Mouse (Mus musculus) kidney, adult 2 months (tissue): Measurements from ENCODE around the gene Ttf1. TPM values are rescaled to one million over a fixed set of nuclear protein-coding genes. Genes with fewer than 3 reads are reported as not detected.
"Not testable (repeated sequence)": the region's sequence is repeated elsewhere in the genome, so short reads cannot be mapped to it uniquely, and the experiment has no call there.

Source experiments
- DNase-seq: peaks from one replicate; pipeline ENCODE4 v3.0.0; 2021
- H3K27ac ChIP-seq: fragments of 200-500 bp; 2 replicates; pipeline ENCODE4 v1.5.1; 2012; ENCODE audit warnings: low read depth, low read length, control low read depth, inconsistent platforms; ENCODE audit not compliant: insufficient read depth
- H3K27me3 ChIP-seq: fragments of 200-500 bp; replicated peaks from 2 replicates; pipeline ENCODE4 v1.6.1; 2012; ENCODE audit warnings: mild to moderate bottlenecking, moderate library complexity, low read length, inconsistent platforms; ENCODE audit not compliant: control insufficient read depth, insufficient read depth
- H3K36me3 ChIP-seq: fragments of 200-500 bp; 2 replicates; pipeline ENCODE4 v1.6.1; 2012; ENCODE audit warnings: mild to moderate bottlenecking, moderate library complexity, low read length, inconsistent platforms; ENCODE audit not compliant: control insufficient read depth, insufficient read depth
- H3K4me1 ChIP-seq: fragments of 200-500 bp; 2 replicates; pipeline ENCODE4 v1.6.1; 2011; ENCODE audit warnings: low read length; ENCODE audit not compliant: control insufficient read depth, insufficient read depth
- H3K4me3 ChIP-seq: fragments of 200-500 bp; 2 replicates; pipeline ENCODE4 v1.5.1; 2011; ENCODE audit warnings: mild to moderate bottlenecking, low read depth, low read length, control low read depth; ENCODE audit not compliant: insufficient read depth
- CTCF ChIP-seq: fragments of 200-500 bp; conservative IDR thresholded peaks from 2 replicates; pipeline ENCODE4 v1.5.1; 2011; ENCODE audit warnings: low read depth, mild to moderate bottlenecking, control low read depth, low read length, moderate library complexity, mixed read lengths; ENCODE audit not compliant: insufficient read depth, insufficient read length
- POLR2A ChIP-seq: fragments of 200-500 bp; IDR thresholded peaks from one replicate; pipeline ENCODE4 v1.6.1; 2011; ENCODE audit warnings: low read depth, low read length, control low read depth
- WGBS: fragments of 180-500 bp; shearing (Covaris S2); methylation state at CpG from one replicate; pipeline ENCODE4 v1.1.7; 2018; 5-methylcytosine and 5-hydroxymethylcytosine counted together
- polyA plus RNA-seq: library from polyadenylated mRNA; depleted of rRNA; stranded (reverse); fragments of >200 nt; gene quantifications from 2 replicates; pipeline ENCODE4 v1.2.3, GENCODE M21; 2012

Ttf1 gene
- polyA plus RNA-seq, 1 experiment: 5.6 TPM

DNA sequence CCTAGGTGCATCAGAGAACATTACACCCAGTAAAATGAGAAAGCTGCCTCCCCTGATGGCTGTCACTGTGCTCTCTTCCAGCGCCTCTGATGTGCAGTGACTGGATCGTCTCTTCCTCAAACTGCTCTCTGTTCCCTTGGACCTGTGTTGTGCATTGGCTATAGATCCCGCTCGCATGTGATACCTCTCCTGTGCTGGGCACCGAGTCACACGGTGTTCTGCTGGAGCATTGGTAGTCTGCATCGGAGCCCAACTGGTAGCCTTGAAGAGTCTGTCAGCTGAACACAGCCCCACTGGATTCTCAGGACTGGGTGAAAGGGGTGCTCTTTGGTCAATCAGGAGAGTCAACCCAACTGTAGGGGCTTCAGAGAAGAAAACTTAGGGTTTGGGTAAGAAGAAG lies 26.0 kb downstream of the Ttf1 start:
- Histone ChIP-seq H3K27me3 (no peaks in the 10 kb centered on the region), H3K4me1 (no peaks in the 10 kb centered on the region), H3K27ac (no peak overlapping the region), H3K36me3 (no peaks in the 10 kb centered on the region; the same call in 1 of the 2 replicates), H3K4me3 (no peak overlapping the region)
- TF ChIP-seq CTCF (no peak), POLR2A (no peak)
- 94% methylated on average over 7 of the region's 7 CpGs for WGBS
- no peak for DNase-seq

- not testable (repeated sequence) for H3K36me3 ChIP-seq, DNase-seq, H3K27ac ChIP-seq, H3K27me3 ChIP-seq, H3K4me1 ChIP-seq, H3K4me3 ChIP-seq
- 81% methylated on average over 6 of the region's 6 CpGs for WGBS
Observed at GRCm38 (mm10) chr2:29089276-29089675, 29.2 kb downstream of the Ttf1 start.

DNA sequence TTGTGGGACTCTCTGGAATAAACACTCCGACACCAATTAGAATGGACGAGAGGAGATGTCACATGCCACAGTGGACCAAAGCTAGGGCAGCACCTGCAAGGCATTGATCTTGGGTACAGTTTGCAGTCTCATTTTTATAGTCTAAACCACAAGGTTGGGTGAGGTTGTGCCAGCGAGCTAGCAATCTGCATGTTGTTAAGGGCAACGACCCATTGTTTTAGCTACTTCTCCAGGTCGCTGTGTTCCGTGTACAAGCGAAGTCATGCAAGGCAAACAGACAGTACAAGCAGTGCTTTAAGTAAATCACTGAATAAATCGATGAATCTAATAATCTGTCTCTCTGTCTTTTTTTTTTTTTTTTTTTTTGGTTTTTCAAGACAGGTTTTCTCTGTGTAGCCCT lies 35.6 kb downstream of the Ttf1 start:
- no peak overlapping the region for H3K4me3 ChIP-seq
- 81% methylated on average over 8 of the region's 8 CpGs for WGBS

DNA sequence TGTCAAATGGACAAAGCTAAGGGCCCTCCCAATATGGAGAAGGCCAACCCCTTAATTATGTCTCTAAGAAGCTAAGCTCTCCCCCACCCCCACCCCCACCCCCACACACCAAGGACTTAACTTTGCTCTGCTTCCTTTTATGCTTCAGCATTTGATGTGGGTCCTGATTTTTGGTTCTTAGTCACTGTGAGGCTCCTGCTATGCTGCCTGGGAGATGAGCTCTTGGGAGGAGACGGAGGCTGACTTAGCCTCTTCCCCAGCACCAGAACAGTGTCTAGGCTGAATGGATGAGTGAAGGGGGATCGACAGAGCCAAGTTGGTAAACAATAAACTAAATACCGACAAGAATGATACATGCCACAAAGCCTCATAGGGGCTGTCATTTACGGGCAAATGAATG lies 36.7 kb downstream of the Ttf1 start:
- Histone ChIP-seq H3K27ac (no peak overlapping the region), H3K4me3 (no peak overlapping the region), H3K4me1 (no peaks in the 10 kb centered on the region), H3K36me3 (no peaks in the 10 kb centered on the region), H3K27me3 (no peaks in the 10 kb centered on the region)
- DNase-seq: no peak
- WGBS: 77% methylated on average over 4 of the region's 4 CpGs
- TF ChIP-seq CTCF (no peak), POLR2A (no peak)

More for the DNA sequence above, 35.6 kb downstream of the Ttf1 start:
- no peaks in the 10 kb centered on the region for H3K27me3 ChIP-seq
- H3K4me1 ChIP-seq: no peaks in the 10 kb centered on the region
- TF ChIP-seq CTCF (no peak), POLR2A (no peak)
- H3K36me3 ChIP-seq: no peaks in the 10 kb centered on the region
- DNase-seq: no peak
- no peak overlapping the region for H3K27ac ChIP-seq

GRCm38 (mm10) chr2:29097465-29097864 lies 37.4 kb downstream of the Ttf1 start:
- 79% methylated on average over 3 of the region's 3 CpGs for WGBS
- no peak overlapping the region for H3K4me3 ChIP-seq
- no peak overlapping the region for H3K27ac ChIP-seq
- TF ChIP-seq CTCF: no peak
- H3K27me3 ChIP-seq: no peaks in the 10 kb centered on the region
- no peaks in the 10 kb centered on the region for H3K4me1 ChIP-seq
- no peak for DNase-seq
- H3K36me3 ChIP-seq: no peaks in the 10 kb centered on the region

GRCm38 (mm10) chr2:29097955-29098354 lies 37.9 kb downstream of the Ttf1 start:
- H3K27ac ChIP-seq, H3K36me3 ChIP-seq, H3K27me3 ChIP-seq, H3K4me3 ChIP-seq, H3K4me1 ChIP-seq, DNase-seq: not testable (repeated sequence)
- 92% methylated on average over 5 of the region's 5 CpGs for WGBS

DNA sequence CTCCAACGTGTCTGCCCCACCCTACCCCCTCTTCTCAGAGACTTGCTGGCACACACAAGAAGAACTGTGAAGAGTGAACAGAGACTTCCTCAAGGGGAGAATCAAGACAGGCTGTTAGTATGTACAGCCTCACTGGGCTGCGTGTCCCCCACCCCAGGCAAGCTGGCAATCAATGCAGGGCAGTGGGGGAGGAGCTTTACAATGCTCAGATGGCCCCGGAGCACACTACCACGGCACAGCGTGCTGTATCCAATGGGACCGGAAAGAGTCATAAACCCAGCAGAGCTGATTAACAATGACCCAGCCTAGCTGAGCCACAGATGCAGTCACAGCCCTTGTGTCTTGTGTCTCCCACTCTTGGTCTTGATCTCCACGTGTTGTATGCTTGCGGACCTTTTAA lies 38.7 kb downstream of the Ttf1 start:
- no peak overlapping the region for H3K4me3 ChIP-seq
- WGBS: 37% methylated on average over 8 of the region's 8 CpGs
- no peak overlapping the region for H3K27ac ChIP-seq
- H3K27me3 ChIP-seq: no peaks in the 10 kb centered on the region
- no peak for TF ChIP-seq CTCF
- no peak for DNase-seq
- no peaks in the 10 kb centered on the region for H3K4me1 ChIP-seq
- H3K36me3 ChIP-seq: no peaks in the 10 kb centered on the region

DNA sequence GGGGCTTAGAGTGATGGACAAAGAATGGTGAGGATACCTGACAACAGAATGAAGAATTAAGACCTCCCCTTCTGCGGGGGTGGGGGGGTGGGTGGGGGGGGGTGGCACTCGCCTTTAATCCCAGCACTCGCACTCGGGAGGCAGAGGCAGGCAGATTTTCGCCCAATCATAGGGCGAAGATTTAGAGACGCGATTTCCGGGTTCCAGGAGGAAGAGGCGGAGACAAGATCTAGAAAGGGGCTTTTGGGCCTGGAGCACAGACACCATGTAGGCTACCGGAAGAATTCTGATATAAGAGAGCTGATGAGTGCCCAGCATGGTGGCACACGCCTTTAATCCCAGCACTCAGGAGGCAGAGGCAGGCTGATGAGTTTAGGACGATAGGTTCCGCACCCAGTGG lies 39.6 kb downstream of the Ttf1 start:
- H3K4me1 ChIP-seq: no peaks in the 10 kb centered on the region
- no peak overlapping the region for H3K27ac ChIP-seq
- WGBS: 88% methylated on average over 14 of the region's 14 CpGs
- H3K27me3 ChIP-seq: no peaks in the 10 kb centered on the region
- no peak for DNase-seq
- TF ChIP-seq CTCF (no peak), POLR2A (no peak)
- no peaks in the 10 kb centered on the region for H3K36me3 ChIP-seq
- H3K4me3 ChIP-seq: no peak overlapping the region
